Mouse (Mus musculus) midbrain, embryonic 13.5 days (tissue): ENCODE measurements at regions not wholly inside any gene's neighbourhood (a gene's known extent, or its start where the extent isn't known, plus 50 kb on each side); places are given as distances from the start of the nearest gene placed in this dataset.

Experiments
- ATAC-seq: fragments of 200-750 bp; cut with Nextera tagmentation; 2 replicates; pipeline ENCODE4 v1.8.0; 2017; ENCODE audit warnings: mild to moderate bottlenecking, moderate TSS enrichment, moderate library complexity
- H3K27ac ChIP-seq: fragments of 300-500 bp; sonication (generic); 2 replicates; pipeline ENCODE4 v1.5.1; 2015; ENCODE audit warnings: inconsistent platforms, mild to moderate bottlenecking, moderate library complexity
- H3K27me3 ChIP-seq: fragments of 300-500 bp; sonication (generic); 2 replicates; pipeline ENCODE4 v1.6.1; 2015; ENCODE audit warnings: mild to moderate bottlenecking, inconsistent platforms
- H3K36me3 ChIP-seq: fragments of 300-500 bp; sonication (generic); 2 replicates; pipeline ENCODE4 v1.6.1; 2015; ENCODE audit warnings: mild to moderate bottlenecking, inconsistent platforms
- H3K4me1 ChIP-seq: fragments of 300-500 bp; sonication (generic); replicated peaks from 2 replicates; pipeline ENCODE4 v1.6.1; 2015; ENCODE audit warnings: inconsistent platforms
- H3K4me2 ChIP-seq: fragments of 300-500 bp; sonication (generic); replicated peaks from 2 replicates; pipeline ENCODE4 v1.6.1; 2015; ENCODE audit warnings: moderate library complexity, mild to moderate bottlenecking, inconsistent platforms
- H3K4me3 ChIP-seq: fragments of 300-500 bp; sonication (generic); replicated peaks from 2 replicates; pipeline ENCODE4 v1.5.1; 2015; ENCODE audit warnings: mild to moderate bottlenecking, inconsistent platforms
- H3K9ac ChIP-seq: fragments of 300-500 bp; sonication (generic); replicated peaks from 2 replicates; pipeline ENCODE4 v1.6.1; 2015; ENCODE audit warnings: mild to moderate bottlenecking, inconsistent platforms
- H3K9me3 ChIP-seq: fragments of 300-500 bp; sonication (generic); 2 replicates; pipeline ENCODE4 v1.6.1; 2016; ENCODE audit warnings: mild to moderate bottlenecking, inconsistent platforms
- WGBS: fragments of 180-500 bp; shearing (Covaris S2); methylation state at CpG from one replicate; pipeline ENCODE4 v1.1.7; 2015; 5-methylcytosine and 5-hydroxymethylcytosine counted together

GRCm38 (mm10) chr17:51288751-51289150 lies 109.6 kb upstream of the Tbc1d5 start:
- Histone ChIP-seq H3K27me3 (no peaks in the 10 kb centered on the region), H3K9ac (no peak overlapping the region), H3K27ac (no peak overlapping the region), H3K9me3 (no peaks in the 10 kb centered on the region), H3K4me1 (no peaks in the 10 kb centered on the region), H3K4me3 (no peak overlapping the region), H3K36me3 (no peaks in the 10 kb centered on the region), H3K4me2 (no peak overlapping the region)
- no peak for ATAC-seq
- 71% methylated on average over 7 of the region's 7 CpGs for WGBS

DNA sequence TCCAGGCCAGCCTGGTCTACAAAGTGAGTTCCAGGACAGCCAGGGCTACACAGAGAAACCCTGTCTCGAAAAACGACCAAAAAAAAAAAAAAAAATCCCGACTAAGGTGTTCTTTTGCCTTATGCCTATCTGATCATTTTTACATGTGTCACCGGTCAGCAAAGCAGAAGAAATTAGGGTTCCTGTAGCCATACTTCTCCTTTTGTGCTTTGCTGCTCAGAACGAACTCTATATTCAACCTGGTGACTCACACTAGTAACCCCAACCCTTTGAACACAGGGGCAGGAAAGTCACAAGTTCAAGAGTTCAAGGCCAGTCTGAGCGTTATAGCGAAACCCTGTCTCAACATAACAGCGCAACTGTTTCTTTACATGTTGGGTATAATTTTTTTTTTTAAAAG lies 108.7 kb upstream of the Tbc1d5 start:
- Histone ChIP-seq H3K4me3 (no peak overlapping the region), H3K27me3 (no peaks in the 10 kb centered on the region), H3K36me3 (no peaks in the 10 kb centered on the region), H3K4me2 (no peak overlapping the region), H3K9me3 (no peaks in the 10 kb centered on the region), H3K27ac (no peak overlapping the region), H3K4me1 (no peaks in the 10 kb centered on the region), H3K9ac (no peak overlapping the region)
- no peak for ATAC-seq
- WGBS: 91% methylated on average over 8 of the region's 8 CpGs

GRCm38 (mm10) chr17:51285362-51285761 lies 106.2 kb upstream of the Tbc1d5 start:
- Histone ChIP-seq H3K4me2 (no peak overlapping the region), H3K4me3 (no peak overlapping the region), H3K27me3 (no peaks in the 10 kb centered on the region), H3K9ac (no peak overlapping the region), H3K27ac (no peak overlapping the region), H3K4me1 (no peaks in the 10 kb centered on the region), H3K36me3 (no peaks in the 10 kb centered on the region), H3K9me3 (no peaks in the 10 kb centered on the region)
- WGBS: 51% methylated on average over 5 of the region's 5 CpGs
- ATAC-seq: no peak

GRCm38 (mm10) chr17:51278771-51279170 lies 99.6 kb upstream of the Tbc1d5 start:
- H3K36me3 ChIP-seq: no peaks in the 10 kb centered on the region
- H3K4me3 ChIP-seq: no peak overlapping the region
- no peak overlapping the region for H3K4me2 ChIP-seq
- H3K4me1 ChIP-seq: no peaks in the 10 kb centered on the region
- ATAC-seq: no peak
- no peak overlapping the region for H3K27ac ChIP-seq
- H3K9ac ChIP-seq: no peak overlapping the region
- no peaks in the 10 kb centered on the region for H3K27me3 ChIP-seq
- H3K9me3 ChIP-seq: no peaks in the 10 kb centered on the region
- 80% methylated on average over 7 of the region's 7 CpGs for WGBS

DNA sequence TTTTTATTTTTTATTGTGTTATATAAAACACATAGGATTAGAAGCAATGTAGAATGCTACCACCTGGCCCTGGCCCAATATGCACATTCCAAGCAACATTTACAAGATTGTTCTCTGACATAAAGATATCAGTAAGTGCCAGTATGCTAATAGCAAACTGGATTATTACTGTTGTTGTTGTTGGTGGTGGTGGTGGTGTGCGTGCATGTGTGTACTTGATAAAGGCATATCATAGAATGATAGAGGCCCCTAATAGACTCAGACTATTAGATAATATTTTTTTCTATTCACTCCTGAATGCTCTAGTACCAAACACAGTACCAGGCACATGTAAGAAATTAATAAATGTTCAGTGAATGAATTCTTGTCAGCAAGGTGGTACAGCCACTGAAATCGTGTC lies 98.9 kb upstream of the Tbc1d5 start:
- H3K27ac ChIP-seq: no peak overlapping the region
- no peaks in the 10 kb centered on the region for H3K9me3 ChIP-seq
- no peak overlapping the region for H3K4me3 ChIP-seq
- H3K4me1 ChIP-seq: no peaks in the 10 kb centered on the region
- H3K36me3 ChIP-seq: no peaks in the 10 kb centered on the region
- no peak overlapping the region for H3K9ac ChIP-seq
- WGBS: 87% methylated on average over 2 of the region's 2 CpGs
- ATAC-seq: no peak
- no peak overlapping the region for H3K4me2 ChIP-seq
- H3K27me3 ChIP-seq: no peaks in the 10 kb centered on the region

GRCm38 (mm10) chr17:51277161-51277560 lies 98.0 kb upstream of the Tbc1d5 start:
- no peak for ATAC-seq
- Histone ChIP-seq H3K9ac (no peak overlapping the region), H3K4me2 (no peak overlapping the region), H3K4me1 (no peaks in the 10 kb centered on the region), H3K4me3 (no peak overlapping the region), H3K36me3 (no peaks in the 10 kb centered on the region), H3K9me3 (no peaks in the 10 kb centered on the region), H3K27me3 (no peaks in the 10 kb centered on the region), H3K27ac (no peak overlapping the region)

- Histone ChIP-seq H3K4me3 (no peak overlapping the region), H3K36me3 (no peaks in the 10 kb centered on the region), H3K9me3 (no peaks in the 10 kb centered on the region), H3K4me1 (no peaks in the 10 kb centered on the region), H3K27ac (no peak overlapping the region), H3K27me3 (no peaks in the 10 kb centered on the region), H3K9ac (no peak overlapping the region), H3K4me2 (no peak overlapping the region)
- WGBS: 79% methylated on average over 1 of the region's 1 CpGs
- no peak for ATAC-seq
Observed at GRCm38 (mm10) chr17:51272025-51272424, 92.9 kb upstream of the Tbc1d5 start.

- no peaks in the 10 kb centered on the region for H3K27me3 ChIP-seq
- ATAC-seq: no peak
- 0 out of 2 replicates have a peak, but pooled peaks cover 5% of the 10 kb centered on the region for H3K4me1 ChIP-seq
- 43% methylated on average over 3 of the region's 3 CpGs for WGBS
- no peaks in the 10 kb centered on the region for H3K36me3 ChIP-seq
- H3K9ac ChIP-seq: no peak overlapping the region
- H3K4me2 ChIP-seq: no peak overlapping the region
- peaks cover 2% of the 10 kb centered on the region; the same call in 1 of the 2 replicates for H3K9me3 ChIP-seq
- H3K27ac ChIP-seq: no peak overlapping the region
- H3K4me3 ChIP-seq: no peak overlapping the region
Observed at GRCm38 (mm10) chr17:51262946-51263345, 83.8 kb upstream of the Tbc1d5 start.

DNA sequence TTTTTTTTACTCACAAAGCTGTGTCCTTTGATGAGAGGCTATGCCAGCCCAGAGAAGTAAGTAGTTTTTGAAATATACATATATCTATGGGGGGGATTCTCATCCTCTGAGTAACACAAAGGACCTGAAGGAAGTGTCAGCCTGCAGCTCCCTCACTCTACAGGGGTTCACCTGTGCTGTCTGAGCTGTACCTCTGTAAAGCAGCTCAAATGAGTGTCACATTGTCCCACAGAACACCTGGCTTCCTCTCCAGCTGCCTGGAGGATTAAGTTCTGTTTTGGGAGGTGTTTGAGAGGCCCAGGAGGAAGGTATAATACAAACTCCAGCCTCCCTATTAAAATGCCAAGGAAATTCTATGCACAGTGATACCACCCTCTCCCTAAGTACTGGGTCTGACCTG lies 83.3 kb upstream of the Tbc1d5 start:
- Histone ChIP-seq H3K9me3 (peaks cover 2% of the 10 kb centered on the region; the same call in 1 of the 2 replicates), H3K27ac (no peak overlapping the region), H3K36me3 (no peaks in the 10 kb centered on the region), H3K4me1 (0 out of 2 replicates have a peak, but pooled peaks cover 5% of the 10 kb centered on the region), H3K9ac (no peak overlapping the region), H3K27me3 (no peaks in the 10 kb centered on the region), H3K4me2 (no peak overlapping the region), H3K4me3 (no peak overlapping the region)
- no peak for ATAC-seq

DNA sequence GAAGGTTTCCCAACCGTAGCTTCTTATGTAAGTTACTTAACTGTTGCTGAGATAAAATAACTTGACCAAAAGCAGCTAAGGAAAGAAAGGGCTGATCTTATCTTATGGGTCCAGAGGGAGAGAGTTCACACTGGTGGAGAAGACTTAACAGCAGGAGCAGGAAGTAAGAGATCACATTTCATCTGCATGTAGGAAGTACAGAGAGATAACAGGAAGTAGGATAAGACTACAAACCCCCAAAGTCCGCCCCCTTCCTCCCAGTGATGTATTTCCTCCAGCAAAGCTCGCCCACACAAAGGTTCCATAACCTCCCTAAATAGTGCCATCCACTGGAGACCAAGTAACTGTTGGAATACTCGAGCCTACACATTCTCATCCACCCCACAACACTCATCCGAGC lies 79.2 kb upstream of the Tbc1d5 start:
- 90% methylated on average over 5 of the region's 5 CpGs for WGBS
- no peak for ATAC-seq

GRCm38 (mm10) chr17:51248543-51248942 lies 69.4 kb upstream of the Tbc1d5 start:
- Histone ChIP-seq H3K9me3 (no peaks in the 10 kb centered on the region), H3K27me3 (no peaks in the 10 kb centered on the region), H3K36me3 (no peaks in the 10 kb centered on the region), H3K9ac (no peak overlapping the region), H3K4me1 (no peaks in the 10 kb centered on the region), H3K4me3 (no peak overlapping the region), H3K4me2 (no peak overlapping the region), H3K27ac (no peak overlapping the region)
- 82% methylated on average over 6 of the region's 6 CpGs for WGBS
- ATAC-seq: no peak

More for the DNA sequence above, 79.2 kb upstream of the Tbc1d5 start:
- Histone ChIP-seq H3K27me3 (no peaks in the 10 kb centered on the region), H3K4me3 (no peak overlapping the region), H3K9ac (no peak overlapping the region), H3K4me2 (no peak overlapping the region), H3K36me3 (no peaks in the 10 kb centered on the region), H3K4me1 (0 out of 2 replicates have a peak, but pooled peaks cover 5% of the 10 kb centered on the region), H3K27ac (no peak overlapping the region), H3K9me3 (no peaks in the 10 kb centered on the region)

- H3K9ac ChIP-seq: no peak overlapping the region
- no peak overlapping the region for H3K4me2 ChIP-seq
- H3K27ac ChIP-seq: no peak overlapping the region
- no peaks in the 10 kb centered on the region for H3K4me1 ChIP-seq
- ATAC-seq: no peak
- 91% methylated on average over 3 of the region's 3 CpGs for WGBS
- no peaks in the 10 kb centered on the region for H3K36me3 ChIP-seq
- no peaks in the 10 kb centered on the region for H3K27me3 ChIP-seq
- H3K9me3 ChIP-seq: no peaks in the 10 kb centered on the region
- H3K4me3 ChIP-seq: no peak overlapping the region
Observed at GRCm38 (mm10) chr17:51246038-51246437, 66.9 kb upstream of the Tbc1d5 start.

- Histone ChIP-seq H3K9me3 (no peaks in the 10 kb centered on the region), H3K36me3 (no peaks in the 10 kb centered on the region), H3K4me3 (no peak overlapping the region), H3K27me3 (no peaks in the 10 kb centered on the region), H3K27ac (no peak overlapping the region), H3K4me1 (no peaks in the 10 kb centered on the region), H3K4me2 (no peak overlapping the region), H3K9ac (no peak overlapping the region)
- WGBS: 83% methylated on average over 4 of the region's 5 CpGs
- ATAC-seq: no peak
Observed at GRCm38 (mm10) chr17:51240360-51240993, 61.3 kb upstream of the Tbc1d5 start.
